In genomic region chr19:9987593-9987992, GRCm38 (mm10) we compare ENCODE assay signal across 18 mouse cellular contexts. TPM values are rescaled to one million over a fixed set of nuclear protein-coding genes. Genes with fewer than 3 reads are reported as not detected.
DNase-seq lines count a peak whose midpoint lies in the region; ATAC-seq and TF ChIP-seq lines count a peak whose summit lies in the region.
"Had no signal": no experiment of that assay in that cellular context is flagged by ENCODE, and none has a peak within 500 bp of the region (broad histone marks: within the 10 kb centered on the region; RNA-seq: fewer than 3 reads in every experiment).

No protein-coding gene starts in this region.

- H3K27me3 ChIP-seq in kidney, embryonic 15.5 days, result no peaks in the 10 kb centered on the region
- H3K27me3 ChIP-seq in embryonic facial prominence, embryonic 13.5 days, result no peaks in the 10 kb centered on the region
- H3K27me3 ChIP-seq in liver, postnatal 0 days (ENCODE audit: insufficient read depth, low read length), result no peaks in the 10 kb centered on the region
- H3K27me3 ChIP-seq in hindbrain, embryonic 14.5 days (ENCODE audit: control insufficient read depth, insufficient read depth, low read length), result no peaks in the 10 kb centered on the region

- no peak overlapping the region for H3K9ac ChIP-seq in kidney, embryonic 15.5 days
- peak overlapping the region; percentile 32; the same call in 1 of the 2 replicates for H3K9ac ChIP-seq in embryonic facial prominence, embryonic 13.5 days
- H3K9ac ChIP-seq in liver, postnatal 0 days (replicated peaks), result no peak overlapping the region
- H3K9ac ChIP-seq in hindbrain, embryonic 14.5 days, result no peak overlapping the region
- H3K9ac ChIP-seq: liver, embryonic 14.5 days; neural tube, embryonic 12.5 days had no signal

- peaks cover 24% of the 10 kb centered on the region for H3K36me3 ChIP-seq in kidney, embryonic 15.5 days
- H3K36me3 ChIP-seq in embryonic facial prominence, embryonic 13.5 days, result peaks cover 30% of the 10 kb centered on the region
- peaks cover 32% of the 10 kb centered on the region for H3K36me3 ChIP-seq in liver, postnatal 0 days (replicated peaks; ENCODE audit: insufficient read depth, low read length)
- H3K36me3 ChIP-seq in hindbrain, embryonic 14.5 days (replicated peaks; ENCODE audit: control insufficient read depth, insufficient read depth), result peaks cover 27% of the 10 kb centered on the region

- H3K27ac ChIP-seq in gastrocnemius, adult 2 months, result peak overlapping the region; percentile 72
- H3K27ac ChIP-seq in kidney, embryonic 15.5 days, result 0 out of 2 replicates have a peak overlapping the region, but pooled peaks have one; percentile 46
- H3K27ac ChIP-seq in embryonic facial prominence, embryonic 13.5 days, result peak overlapping the region; percentile 39; the same call in 1 of the 2 replicates
- H3K27ac ChIP-seq in liver, postnatal 0 days (ENCODE audit: low read depth), result 0 out of 2 replicates have a peak overlapping the region, but pooled peaks have one; percentile 31
- H3K27ac ChIP-seq in hindbrain, embryonic 14.5 days, result no peak overlapping the region
- H3K27ac ChIP-seq: liver, embryonic 14.5 days; midbrain, embryonic 10.5 days; neural tube, embryonic 12.5 days had no signal

- H3K9me3 ChIP-seq in kidney, embryonic 15.5 days (replicated peaks), result no peaks in the 10 kb centered on the region
- no peaks in the 10 kb centered on the region for H3K9me3 ChIP-seq in embryonic facial prominence, embryonic 13.5 days
- no peaks in the 10 kb centered on the region for H3K9me3 ChIP-seq in liver, postnatal 0 days (ENCODE audit: low read length)
- no peaks in the 10 kb centered on the region for H3K9me3 ChIP-seq in hindbrain, embryonic 14.5 days (ENCODE audit: control insufficient read depth, low read length)
- H3K9me3 ChIP-seq: midbrain, embryonic 10.5 days; neural tube, embryonic 12.5 days had no signal

- no peak overlapping the region for H3K4me2 ChIP-seq in kidney, embryonic 15.5 days
- no peak overlapping the region; the same call in 1 of the 2 replicates for H3K4me2 ChIP-seq in embryonic facial prominence, embryonic 13.5 days
- H3K4me2 ChIP-seq in liver, postnatal 0 days (ENCODE audit: low read depth, low read length), result no peak overlapping the region
- no peak overlapping the region for H3K4me2 ChIP-seq in hindbrain, embryonic 14.5 days (replicated peaks)
- H3K4me2 ChIP-seq: neural tube, embryonic 12.5 days had no signal

- intact Hi-C loops in gastrocnemius, adult 2 months (cut with DNase I), result no loop called here
- intact Hi-C loops in gastrocnemius, postnatal 36 days (cut with DNase I), result no loop called here

- no peak for TF ChIP-seq EP300 in liver, postnatal 0 days (IDR thresholded peaks at IDR 0.05; ENCODE audit: low read depth)

- H3K4me1 ChIP-seq in kidney, embryonic 15.5 days, result peaks cover 37% of the 10 kb centered on the region
- peaks cover 26% of the 10 kb centered on the region for H3K4me1 ChIP-seq in embryonic facial prominence, embryonic 13.5 days
- H3K4me1 ChIP-seq in liver, postnatal 0 days (ENCODE audit: insufficient read depth), result peaks cover 22% of the 10 kb centered on the region
- H3K4me1 ChIP-seq in hindbrain, embryonic 14.5 days (replicated peaks; ENCODE audit: control insufficient read depth, insufficient read depth, low read length), result peaks cover 12% of the 10 kb centered on the region

- no peak overlapping the region for H3K4me3 ChIP-seq in gastrocnemius, adult 2 months
- H3K4me3 ChIP-seq in kidney, embryonic 15.5 days (replicated peaks), result no peak overlapping the region
- H3K4me3 ChIP-seq in embryonic facial prominence, embryonic 13.5 days, result no peak overlapping the region
- H3K4me3 ChIP-seq in liver, postnatal 0 days (ENCODE audit: low read depth, low read length), result no peak overlapping the region
- H3K4me3 ChIP-seq in hindbrain, embryonic 14.5 days (replicated peaks; ENCODE audit: low read length), result no peak overlapping the region
- H3K4me3 ChIP-seq: midbrain, embryonic 10.5 days; neural tube, embryonic 12.5 days had no signal

- ATAC-seq in kidney, embryonic 15.5 days (replicated peaks; ENCODE audit: low FRiP score), result no peak
- ATAC-seq in embryonic facial prominence, embryonic 13.5 days (ENCODE audit: insufficient number of reproducible peaks, insufficient read depth, low FRiP score, low TSS enrichment, low read depth), result no peak
- no peak for ATAC-seq in liver, postnatal 0 days
- ATAC-seq in hindbrain, embryonic 14.5 days (ENCODE audit: low FRiP score), result no peak
- ATAC-seq: forebrain, embryonic 14.5 days had no signal

- TF ChIP-seq CTCF in gastrocnemius, adult 2 months (IDR thresholded peaks at IDR 0.05), result no peak
- no peak for TF ChIP-seq CTCF in liver, postnatal 0 days (IDR thresholded peaks at IDR 0.05; ENCODE audit: low read depth)

- DNase-seq in gastrocnemius, adult 2 months, result no peak
- DNase-seq in gastrocnemius, postnatal 36 days, result no peak
- no peak for DNase-seq in kidney, postnatal 25 days
- no peak for DNase-seq in liver, postnatal 0 days
- DNase-seq in hindbrain, embryonic 14.5 days (ENCODE audit: low spot score), result no peak
- no peak for DNase-seq in frontal cortex, postnatal 14 days (ENCODE audit: low spot score in 2 of 2)
- DNase-seq: adrenal gland, adult 8-10 months; cerebellum, adult 11 months; cerebellum, postnatal 14 days; kidney, postnatal 10 days; lung, postnatal 14 days; thymus, postnatal 36 days had no signal

RNA-seq across cellular contexts. Expression of gene Fth1, which starts 7.2 kb away (rescaled TPM):
- 1,000 to 10,000 TPM; 2,168 to 2,432 TPM for total RNA-seq in gastrocnemius, adult 2 months (2021)
- 1,000 to 10,000 TPM; 1,946 to 2,068 TPM for total RNA-seq in gastrocnemius, postnatal 36 days (2021)
- 1,594 and 1,598 TPM in 2 replicates for polyA plus RNA-seq in kidney, embryonic 15.5 days (2015; fragmentation: Nextera tagmentation; extraction: Ambion mirVana)
- 1,553 and 1,793 TPM in 2 replicates for polyA plus RNA-seq in embryonic facial prominence, embryonic 13.5 days (2015; fragmentation: Nextera tagmentation; extraction: Ambion mirVana)
- 4,793 and 5,083 TPM in 2 replicates for polyA plus RNA-seq in liver, postnatal 0 days (2015; fragmentation: Nextera tagmentation; extraction: Ambion mirVana)
- 1,735 and 1,844 TPM in 2 replicates for polyA plus RNA-seq in hindbrain, embryonic 14.5 days (2014; fragmentation: Nextera tagmentation; extraction: Ambion mirVana)

RNA-seq across cellular contexts. Expression of gene Best1, which starts 13.8 kb away (rescaled TPM):
- total RNA-seq in gastrocnemius, adult 2 months (2021), result under 1 TPM; 0.28 to 0.46 TPM
- under 1 TPM in 1 of 2 experiments, not detected in 1; 0.15 TPM for total RNA-seq in gastrocnemius, postnatal 36 days (2021)
- 1.4 and 1.7 TPM in 2 replicates for polyA plus RNA-seq in kidney, embryonic 15.5 days (2015; fragmentation: Nextera tagmentation; extraction: Ambion mirVana)
- polyA plus RNA-seq in embryonic facial prominence, embryonic 13.5 days (2015; fragmentation: Nextera tagmentation; extraction: Ambion mirVana), result 0.73 and 0.98 TPM in 2 replicates
- 0.08 and 0.13 TPM in 2 replicates for polyA plus RNA-seq in liver, postnatal 0 days (2015; fragmentation: Nextera tagmentation; extraction: Ambion mirVana)
- 2.3 and 2.6 TPM in 2 replicates for polyA plus RNA-seq in hindbrain, embryonic 14.5 days (2014; fragmentation: Nextera tagmentation; extraction: Ambion mirVana)

RNA-seq across cellular contexts. Expression of gene Rab3il1, which starts 13.9 kb away (rescaled TPM):
- 1 to 10 TPM; 4.0 to 4.7 TPM for total RNA-seq in gastrocnemius, adult 2 months (2021)
- total RNA-seq in gastrocnemius, postnatal 36 days (2021), result 1 to 10 TPM; 4.5 to 4.6 TPM
- polyA plus RNA-seq in kidney, embryonic 15.5 days (2015; fragmentation: Nextera tagmentation; extraction: Ambion mirVana), result 28.0 and 34.3 TPM in 2 replicates
- polyA plus RNA-seq in embryonic facial prominence, embryonic 13.5 days (2015; fragmentation: Nextera tagmentation; extraction: Ambion mirVana), result 42.0 and 43.3 TPM in 2 replicates
- 74.9 and 80.9 TPM in 2 replicates for polyA plus RNA-seq in liver, postnatal 0 days (2015; fragmentation: Nextera tagmentation; extraction: Ambion mirVana)
- 19.3 and 23.8 TPM in 2 replicates for polyA plus RNA-seq in hindbrain, embryonic 14.5 days (2014; fragmentation: Nextera tagmentation; extraction: Ambion mirVana)

RNA-seq across cellular contexts. Expression of gene Fads3, which starts 53.8 kb away (rescaled TPM):
- total RNA-seq in gastrocnemius, adult 2 months (2021), result 1 to 10 TPM; 2.2 to 2.3 TPM
- 1 to 10 TPM; 2.4 to 2.9 TPM for total RNA-seq in gastrocnemius, postnatal 36 days (2021)
- polyA plus RNA-seq in kidney, embryonic 15.5 days (2015; fragmentation: Nextera tagmentation; extraction: Ambion mirVana), result 21.5 and 22.3 TPM in 2 replicates
- polyA plus RNA-seq in embryonic facial prominence, embryonic 13.5 days (2015; fragmentation: Nextera tagmentation; extraction: Ambion mirVana), result 8.6 and 10.0 TPM in 2 replicates
- polyA plus RNA-seq in liver, postnatal 0 days (2015; fragmentation: Nextera tagmentation; extraction: Ambion mirVana), result 1.7 and 2.0 TPM in 2 replicates
- polyA plus RNA-seq in hindbrain, embryonic 14.5 days (2014; fragmentation: Nextera tagmentation; extraction: Ambion mirVana), result 24.7 and 25.7 TPM in 2 replicates
